Mouse (Mus musculus): ENCODE measurements around the gene Gstp1. TPM values are rescaled to one million over a fixed set of nuclear protein-coding genes. Genes with fewer than 3 reads are reported as not detected.

The Gstp1 gene
- total and polyA plus RNA-seq, 3 experiments, result 401 to 925 (median 452) TPM

DNA sequence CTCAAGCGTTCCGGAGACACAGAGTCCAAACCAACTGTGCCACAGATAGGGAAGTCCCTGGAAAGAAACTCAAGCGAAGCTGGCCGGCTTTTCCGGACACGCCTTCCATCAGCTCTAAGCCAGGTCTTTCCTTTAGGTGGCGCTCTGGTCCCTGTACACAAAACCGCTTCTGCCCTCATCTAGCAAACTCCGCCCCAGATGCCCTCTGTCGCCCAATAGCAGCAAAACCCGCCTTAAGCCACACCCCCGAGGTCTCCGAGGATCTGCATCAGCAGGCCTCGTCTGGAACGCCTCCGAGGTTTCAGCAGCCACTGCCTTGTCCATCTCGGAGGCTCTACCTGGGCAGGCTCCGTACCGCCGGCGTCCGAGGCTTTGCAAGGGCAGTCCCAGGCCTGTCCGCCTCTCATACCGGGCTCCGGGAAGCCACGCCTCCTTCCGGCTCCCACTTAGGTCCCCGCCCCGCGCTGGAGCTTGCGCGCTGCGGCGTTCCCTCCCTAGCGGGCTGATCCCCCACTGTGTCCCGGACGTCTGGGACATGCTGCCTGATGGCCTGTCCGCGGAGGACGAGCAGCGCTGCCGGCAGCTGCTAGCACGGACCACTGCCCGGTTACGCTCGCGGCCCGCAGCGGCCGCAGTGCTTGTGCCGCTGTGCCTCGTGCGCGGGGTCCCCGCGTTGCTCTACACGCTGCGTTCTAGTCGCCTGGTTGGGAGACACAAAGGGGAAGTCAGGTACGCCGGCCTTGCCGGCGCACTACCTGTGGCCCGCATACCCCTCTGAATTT, 37.5 kb downstream of the Gstp1 start, which contains the start of the genes Nudt8 and Gm49405:
TSS of gene Nudt8 (plus strand) at position 462 of the 782 bp plus-strand sequence.
TSS of gene Gm49405 (plus strand) at position 508 of the 782 bp plus-strand sequence.
- DNase-seq, result peak; percentile 97

DNA sequence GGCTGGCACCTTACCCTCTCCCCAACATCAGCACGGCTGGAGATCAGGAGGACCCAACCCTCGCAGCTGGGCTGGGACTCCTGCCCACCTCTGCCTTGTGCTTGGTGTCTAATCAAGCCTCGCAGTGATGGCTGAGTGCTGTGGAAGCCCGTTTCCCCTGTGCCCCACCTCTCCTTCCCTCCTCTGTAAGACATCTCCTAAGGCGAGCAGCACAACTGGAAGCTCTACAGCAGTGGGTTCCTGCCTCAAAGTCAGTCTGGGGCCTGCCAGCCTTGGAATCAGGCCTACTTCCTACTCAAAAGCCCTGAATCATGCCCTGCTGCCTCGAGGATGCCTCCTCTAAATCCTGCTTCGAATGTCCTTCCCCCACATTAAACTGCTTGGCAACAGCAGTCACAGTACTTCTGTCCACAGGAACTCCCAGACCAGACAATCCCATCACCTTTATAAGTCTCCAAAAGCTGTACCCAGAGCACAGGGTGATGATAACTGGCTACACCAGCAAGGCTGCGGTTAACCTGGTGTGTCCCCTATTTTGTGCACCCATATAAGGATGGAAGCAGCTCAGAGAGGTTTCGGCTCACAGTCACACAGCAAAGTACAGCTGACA, 38.6 kb downstream of the Gstp1 start:
- no peak for DNase-seq

GRCm38 (mm10) chr19:3998335-3998734, 39.5 kb downstream of the Gstp1 start:
- no peak for DNase-seq

- no peak for DNase-seq
Measured at GRCm38 (mm10) chr19:3997231-3997630, 40.6 kb downstream of the Gstp1 start.

DNA sequence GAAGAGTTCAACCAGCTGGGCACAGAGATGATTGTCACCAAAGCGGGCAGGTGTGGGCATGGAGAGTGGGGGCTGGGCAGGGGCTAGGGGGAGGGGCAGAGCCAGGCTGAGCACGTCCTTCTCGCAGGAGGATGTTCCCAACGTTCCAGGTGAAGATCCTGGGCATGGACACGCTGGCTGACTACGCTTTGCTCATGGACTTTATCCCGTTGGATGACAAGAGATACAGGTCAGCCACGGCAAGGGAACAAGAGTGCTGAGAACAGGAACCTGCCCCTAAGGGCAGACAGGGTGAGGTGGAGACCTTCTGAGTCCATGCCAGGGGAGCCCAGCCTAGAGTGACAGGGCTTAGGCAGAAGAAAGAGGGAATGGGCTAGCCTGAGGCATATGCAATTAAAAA, 41.0 kb downstream of the Gstp1 start:
- DNase-seq, result no peak

DNA sequence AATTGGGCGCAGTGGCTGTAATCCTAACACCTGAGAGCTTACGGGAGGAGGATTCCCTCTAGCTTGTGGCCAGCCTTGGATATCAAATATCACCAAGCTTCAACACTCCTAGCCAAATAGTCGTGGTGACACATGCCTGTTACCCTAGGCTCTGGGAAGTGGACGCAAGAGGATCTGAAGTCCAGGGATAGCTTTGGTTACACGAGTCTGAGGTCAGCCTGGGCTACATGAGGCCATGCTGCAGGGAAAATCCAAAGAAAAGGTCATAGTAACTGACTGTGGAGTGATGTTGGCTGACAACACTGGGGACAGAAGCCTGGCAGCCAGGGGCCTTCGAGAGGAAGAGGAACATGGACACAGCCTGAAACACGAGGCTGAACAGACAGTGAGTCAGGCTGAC, 41.7 kb downstream of the Gstp1 start:
- DNase-seq, result no peak

GRCm38 (mm10) chr19:3995505-3995904, 42.3 kb downstream of the Gstp1 start:
- DNase-seq, result no peak

GRCm38 (mm10) chr19:3994932-3995331, 42.9 kb downstream of the Gstp1 start:
- DNase-seq, result no peak

DNA sequence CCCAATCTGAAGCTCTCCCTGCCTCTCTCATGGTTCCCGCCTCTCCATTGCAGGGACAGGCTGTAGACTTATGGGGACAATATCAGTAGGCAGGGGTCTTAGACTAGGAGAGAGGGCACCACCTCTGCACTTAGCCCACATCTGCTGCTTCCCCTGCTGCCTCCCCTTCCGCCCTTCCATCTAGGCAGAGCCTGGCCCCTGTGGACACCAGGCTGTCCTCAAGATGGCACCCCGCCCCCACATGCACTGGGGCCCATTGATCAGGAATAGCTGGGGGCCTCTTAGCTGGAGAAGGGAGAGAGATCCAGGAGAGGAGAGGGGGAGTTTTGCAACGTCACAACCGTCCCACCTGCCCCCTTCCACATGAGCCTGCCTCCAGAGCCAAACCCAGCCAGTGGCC, 45.4 kb downstream of the Gstp1 start, which contains the start of gene Tbx10:
TSS of gene Tbx10 (plus strand) at position 337 of the 400 bp plus-strand sequence.
- no peak for DNase-seq

GRCm38 (mm10) chr19:3991966-3992365, 45.8 kb downstream of the Gstp1 start:
- DNase-seq, result no peak

DNA sequence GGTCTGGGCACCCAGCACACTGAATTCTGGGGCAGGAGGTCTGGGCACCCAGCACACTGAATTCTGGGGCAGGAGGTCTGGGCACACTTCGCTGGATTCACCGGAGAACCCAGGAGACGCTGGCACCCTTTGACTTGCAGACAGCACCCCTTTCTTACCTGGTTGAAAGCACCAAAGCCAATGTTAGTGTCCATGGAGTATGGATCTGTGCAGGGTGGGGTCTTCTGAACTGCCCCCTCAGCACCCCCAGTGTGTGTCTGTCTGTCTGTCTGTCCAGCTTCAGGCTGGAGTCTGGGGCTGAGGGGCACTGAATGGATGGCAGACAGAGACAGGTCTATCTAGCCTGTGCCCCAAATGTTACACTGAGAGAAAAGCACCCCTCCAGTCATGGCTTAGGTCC, 46.2 kb downstream of the Gstp1 start:
- no peak for DNase-seq

DNA sequence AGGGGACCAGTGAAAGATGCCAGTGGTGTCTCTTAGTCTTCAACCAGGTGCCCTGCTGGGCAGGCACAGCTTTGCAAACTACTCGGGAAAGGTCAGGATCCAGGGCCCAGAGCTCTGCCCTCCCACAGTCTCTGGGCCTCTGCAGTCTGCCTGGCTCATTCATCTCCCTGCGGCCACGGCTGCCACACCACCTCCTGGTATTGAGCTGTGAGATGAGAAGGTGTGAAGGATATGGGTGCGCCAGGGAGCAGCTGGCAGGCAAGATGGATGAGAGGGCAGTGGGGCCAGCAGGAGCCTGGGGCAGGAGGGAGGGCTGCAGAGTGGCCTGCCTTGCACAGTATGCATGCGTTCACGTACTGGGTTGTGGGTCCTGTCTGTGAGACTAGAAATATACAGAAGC, 47.0 kb downstream of the Gstp1 start:
- no peak for DNase-seq

DNA sequence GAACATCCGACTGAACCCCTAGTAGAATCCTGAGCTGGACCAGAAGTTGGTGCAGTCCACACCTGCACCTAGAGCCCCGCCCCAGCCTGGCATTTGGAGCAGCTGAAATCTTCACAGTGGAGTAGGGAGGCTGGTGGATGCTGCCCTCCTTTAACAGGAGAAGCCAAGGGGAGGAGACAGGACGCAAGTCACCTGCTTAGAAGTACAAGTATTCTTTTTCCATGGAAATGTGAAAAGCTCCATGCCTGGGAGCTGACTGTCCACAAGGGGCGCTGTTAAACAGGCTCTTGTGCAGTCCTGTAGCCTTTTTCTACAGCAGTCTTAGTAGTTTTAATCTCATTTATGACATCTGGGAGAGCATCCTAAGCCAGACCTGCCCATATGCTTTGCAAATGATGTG, 49.0 kb downstream of the Gstp1 start:
- no peak for DNase-seq

DNA sequence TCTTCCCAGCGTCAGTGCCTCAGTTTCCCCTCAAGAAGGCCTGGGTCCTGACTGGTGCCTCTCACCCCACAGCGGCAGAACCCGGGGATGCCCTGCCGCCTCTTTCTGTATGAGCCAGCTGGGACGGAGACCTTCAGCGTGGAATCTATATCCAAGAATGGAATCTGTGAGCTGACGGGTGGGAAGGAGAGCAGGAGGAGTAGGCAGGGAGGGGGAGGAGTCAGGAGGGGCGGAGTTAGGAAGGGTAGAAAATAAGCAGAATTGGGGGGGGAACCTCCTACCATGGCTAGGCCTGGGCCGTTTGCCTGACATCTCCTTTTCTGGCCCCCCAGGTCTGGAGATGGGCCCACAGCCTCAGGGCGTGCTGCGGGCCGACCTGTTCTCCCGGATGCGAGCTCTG, 49.7 kb downstream of the Gstp1 start:
- DNase-seq, result no peak

DNA sequence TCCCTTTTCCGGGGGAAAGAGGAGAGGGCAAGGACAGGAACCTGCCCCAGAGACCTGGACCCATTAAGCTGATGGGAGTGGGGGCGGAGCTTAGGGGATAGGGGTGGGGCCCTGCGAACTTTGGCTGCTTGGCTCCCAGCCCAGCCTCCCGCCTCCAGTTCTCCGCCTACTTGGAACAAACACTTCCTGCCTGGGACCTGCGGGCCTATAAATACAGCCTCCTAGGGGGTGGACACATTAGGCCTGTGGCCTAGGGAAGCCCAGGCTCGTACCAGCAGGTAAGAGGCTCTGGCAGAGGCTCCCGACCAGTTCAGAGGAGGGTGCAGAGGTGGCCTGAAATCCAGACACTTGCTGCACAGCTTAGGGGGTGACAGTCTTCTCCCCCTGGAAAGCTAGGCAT, 51.5 kb downstream of the Gstp1 start, which contains the start of gene Acy3:
TSS of gene Acy3 (plus strand) at position 237 of the 400 bp plus-strand sequence.
- peak; percentile 92 for DNase-seq

Other genes with a start within 250 kb of the Gstp1 start
Only the 30 nearest of the 33 such genes appear.
- 100 to 1,000 TPM in 1 of 2 experiments, 10 to 100 TPM in 1; 42.1 to 124 TPM for gene Chka, start 186.2 kb downstream of the Gstp1 start, total RNA-seq (2021)
- gene Chka, start 186.2 kb downstream of the Gstp1 start, polyA plus RNA-seq (2012; rRNA removed), result 149 and 154 TPM in 2 replicates
- gene Tcirg1, start 130.9 kb downstream of the Gstp1 start, total RNA-seq (2021), result 10 to 100 TPM; 63.5 to 84.6 TPM
- gene Tcirg1, start 130.9 kb downstream of the Gstp1 start, polyA plus RNA-seq (2012; rRNA removed), result 181 and 204 TPM in 2 replicates
- 100 to 1,000 TPM; 376 to 380 TPM for gene Ndufs8, start 125.2 kb downstream of the Gstp1 start, total RNA-seq (2021)
- gene Ndufs8, start 125.2 kb downstream of the Gstp1 start, polyA plus RNA-seq (2012; rRNA removed), result 391 and 420 TPM in 2 replicates
- 100 to 1,000 TPM in 1 of 2 experiments, 10 to 100 TPM in 1; 26.6 to 136 TPM for gene Aldh3b1, start 108.2 kb downstream of the Gstp1 start, total RNA-seq (2021)
- gene Aldh3b1, start 108.2 kb downstream of the Gstp1 start, polyA plus RNA-seq (2012; rRNA removed), result 115 and 188 TPM in 2 replicates
- 10 to 100 TPM; 48.3 to 59.2 TPM for gene Unc93b1, start 102.8 kb downstream of the Gstp1 start, total RNA-seq (2021)
- gene Unc93b1, start 102.8 kb downstream of the Gstp1 start, polyA plus RNA-seq (2012; rRNA removed), result 180 and 186 TPM in 2 replicates
- gene Aldh3b3, start 79.3 kb downstream of the Gstp1 start, total RNA-seq (2021), result under 1 TPM; 0.38 to 0.63 TPM
- 0.43 and 0.54 TPM in 2 replicates for gene Aldh3b3, start 79.3 kb downstream of the Gstp1 start, polyA plus RNA-seq (2012; rRNA removed)
- 10 to 100 TPM; 12.2 to 15.2 TPM for gene Aldh3b2, start 65.7 kb downstream of the Gstp1 start, total RNA-seq (2021)
- gene Aldh3b2, start 65.7 kb downstream of the Gstp1 start, polyA plus RNA-seq (2012; rRNA removed), result 4.0 and 7.6 TPM in 2 replicates
- gene Acy3, start 51.4 kb downstream of the Gstp1 start, total RNA-seq (2021), result 10 to 100 TPM; 16.5 to 22.7 TPM
- gene Acy3, start 51.4 kb downstream of the Gstp1 start, polyA plus RNA-seq (2012; rRNA removed), result 80.5 and 96.1 TPM in 2 replicates
- not detected for gene Tbx10, start 45.2 kb downstream of the Gstp1 start, total RNA-seq (2021)
- not detected in 2 replicates for gene Tbx10, start 45.2 kb downstream of the Gstp1 start, polyA plus RNA-seq (2012; rRNA removed)
- gene Nudt8, start 37.4 kb downstream of the Gstp1 start, total RNA-seq (2021), result 10 to 100 TPM; 25.1 to 27.0 TPM
- gene Nudt8, start 37.4 kb downstream of the Gstp1 start, polyA plus RNA-seq (2012; rRNA removed), result 36.7 and 65.9 TPM in 2 replicates
- under 1 TPM; 0.55 to 0.69 TPM for gene Gm49405, start 37.4 kb downstream of the Gstp1 start, total RNA-seq (2021)
- gene Gm49405, start 37.4 kb downstream of the Gstp1 start, polyA plus RNA-seq (2012; rRNA removed), result 1.3 and 2.0 TPM in 2 replicates
- gene Doc2g, start 34.7 kb downstream of the Gstp1 start, total RNA-seq (2021), result 1 to 10 TPM; 1.1 to 1.8 TPM
- 6.2 and 9.3 TPM in 2 replicates for gene Doc2g, start 34.7 kb downstream of the Gstp1 start, polyA plus RNA-seq (2012; rRNA removed)
- 100 to 1,000 TPM; 260 to 445 TPM for gene Ndufv1, start 25.2 kb downstream of the Gstp1 start, total RNA-seq (2021)
- gene Ndufv1, start 25.2 kb downstream of the Gstp1 start, polyA plus RNA-seq (2012; rRNA removed), result 145 and 150 TPM in 2 replicates
- gene Gstp2, start 8.0 kb upstream of the Gstp1 start, total RNA-seq (2021), result 10 to 100 TPM; 57.2 to 61.4 TPM
- 7.9 and 13.8 TPM in 2 replicates for gene Gstp2, start 8.0 kb upstream of the Gstp1 start, polyA plus RNA-seq (2012; rRNA removed)
- gene Gstp3, start 21.6 kb upstream of the Gstp1 start, total RNA-seq (2021), result 1 to 10 TPM in 1 of 2 experiments, under 1 TPM in 1; 0.62 to 2.3 TPM
- 0.79 and 0.83 TPM in 2 replicates for gene Gstp3, start 21.6 kb upstream of the Gstp1 start, polyA plus RNA-seq (2012; rRNA removed)
- not detected for gene Cabp2, start 43.6 kb upstream of the Gstp1 start, total RNA-seq (2021)
- not detected in 2 replicates for gene Cabp2, start 43.6 kb upstream of the Gstp1 start, polyA plus RNA-seq (2012; rRNA removed)
- gene Cdk2ap2, start 59.2 kb upstream of the Gstp1 start, total RNA-seq (2021), result 100 to 1,000 TPM; 128 to 131 TPM
- gene Cdk2ap2, start 59.2 kb upstream of the Gstp1 start, polyA plus RNA-seq (2012; rRNA removed), result 339 and 371 TPM in 2 replicates
- gene Pitpnm1, start 62.0 kb upstream of the Gstp1 start, total RNA-seq (2021), result 10 to 100 TPM; 87.4 to 87.6 TPM
- 164 and 171 TPM in 2 replicates for gene Pitpnm1, start 62.0 kb upstream of the Gstp1 start, polyA plus RNA-seq (2012; rRNA removed)
- gene Aip, start 87.9 kb upstream of the Gstp1 start, total RNA-seq (2021), result 100 to 1,000 TPM; 102 to 134 TPM
- gene Aip, start 87.9 kb upstream of the Gstp1 start, polyA plus RNA-seq (2012; rRNA removed), result 89.5 and 99.3 TPM in 2 replicates
- gene Gpr152, start 101.8 kb upstream of the Gstp1 start, total RNA-seq (2021), result under 1 TPM; 0.09 to 0.17 TPM
- 0.10 and 0.18 TPM in 2 replicates for gene Gpr152, start 101.8 kb upstream of the Gstp1 start, polyA plus RNA-seq (2012; rRNA removed)
- gene Cabp4, start 106.0 kb upstream of the Gstp1 start, total RNA-seq (2021), result under 1 TPM; 0.29 to 0.69 TPM
- gene Cabp4, start 106.0 kb upstream of the Gstp1 start, polyA plus RNA-seq (2012; rRNA removed), result 0.12 and 0.26 TPM in 2 replicates
- 100 to 1,000 TPM; 154 to 202 TPM for gene Coro1b, start 110.6 kb upstream of the Gstp1 start, total RNA-seq (2021)
- 199 and 225 TPM in 2 replicates for gene Coro1b, start 110.6 kb upstream of the Gstp1 start, polyA plus RNA-seq (2012; rRNA removed)
- 1 to 10 TPM; 2.5 to 5.7 TPM for gene Ptprcap, start 115.6 kb upstream of the Gstp1 start, total RNA-seq (2021)
- gene Ptprcap, start 115.6 kb upstream of the Gstp1 start, polyA plus RNA-seq (2012; rRNA removed), result 54.9 and 57.6 TPM in 2 replicates
- 10 to 100 TPM; 27.6 to 39.5 TPM for gene Rps6kb2, start 125.4 kb upstream of the Gstp1 start, total RNA-seq (2021)
- 48.3 and 60.8 TPM in 2 replicates for gene Rps6kb2, start 125.4 kb upstream of the Gstp1 start, polyA plus RNA-seq (2012; rRNA removed)
- 1 to 10 TPM; 2.9 to 5.8 TPM for gene Carns1, start 137.5 kb upstream of the Gstp1 start, total RNA-seq (2021)
- gene Carns1, start 137.5 kb upstream of the Gstp1 start, polyA plus RNA-seq (2012; rRNA removed), result 3.8 and 5.1 TPM in 2 replicates
- under 1 TPM in 1 of 2 experiments, not detected in 1; 0.97 TPM for gene Tbc1d10c, start 153.3 kb upstream of the Gstp1 start, total RNA-seq (2021)
- gene Tbc1d10c, start 153.3 kb upstream of the Gstp1 start, polyA plus RNA-seq (2012; rRNA removed), result 2.1 and 4.8 TPM in 2 replicates
- 100 to 1,000 TPM; 342 to 392 TPM for gene Ppp1ca, start 154.1 kb upstream of the Gstp1 start, total RNA-seq (2021)
- 443 and 514 TPM in 2 replicates for gene Ppp1ca, start 154.1 kb upstream of the Gstp1 start, polyA plus RNA-seq (2012; rRNA removed)
- gene Rad9a, start 163.7 kb upstream of the Gstp1 start, total RNA-seq (2021), result 10 to 100 TPM in 1 of 2 experiments, 1 to 10 TPM in 1; 6.9 to 12.3 TPM
- 16.4 and 17.2 TPM in 2 replicates for gene Rad9a, start 163.7 kb upstream of the Gstp1 start, polyA plus RNA-seq (2012; rRNA removed)
- 1 to 10 TPM; 5.5 to 9.0 TPM for gene Clcf1, start 176.3 kb upstream of the Gstp1 start, total RNA-seq (2021)
- gene Clcf1, start 176.3 kb upstream of the Gstp1 start, polyA plus RNA-seq (2012; rRNA removed), result 16.3 and 19.3 TPM in 2 replicates
- gene AC109138.7, start 176.4 kb upstream of the Gstp1 start, total RNA-seq (2021), result not detected
- not detected in 2 replicates for gene AC109138.7, start 176.4 kb upstream of the Gstp1 start, polyA plus RNA-seq (2012; rRNA removed)

Measured in adrenal gland, adult 2 months (tissue).